Mouse (Mus musculus): ENCODE measurements around the gene Ecsit.

Gene Ecsit

GRCm38 (mm10) chr9:22051161-22051957, 33.9 kb downstream of the Ecsit start:
- no peak for DNase-seq (ENCODE audit: low read depth, low spot score)

GRCm38 (mm10) chr9:22050351-22050889, 34.8 kb downstream of the Ecsit start:
- no peak for DNase-seq (ENCODE audit: low read depth, low spot score)

- no peak for DNase-seq (ENCODE audit: low read depth, low spot score)
Observed at GRCm38 (mm10) chr9:22049721-22050270, 35.4 kb downstream of the Ecsit start.

- DNase-seq (ENCODE audit: low read depth, low spot score), result no peak
Observed at GRCm38 (mm10) chr9:22049315-22049714, 35.9 kb downstream of the Ecsit start.

GRCm38 (mm10) chr9:22047329-22047728, 37.9 kb downstream of the Ecsit start:
- DNase-seq (ENCODE audit: low read depth, low spot score), result no peak

- no peak for DNase-seq (ENCODE audit: low read depth, low spot score)
Observed at GRCm38 (mm10) chr9:22041832-22042231, 43.4 kb downstream of the Ecsit start.

GRCm38 (mm10) chr9:22037826-22038225, 47.4 kb downstream of the Ecsit start:
- no peak for DNase-seq (ENCODE audit: low read depth, low spot score)

- DNase-seq (ENCODE audit: low read depth, low spot score), result no peak
Observed at GRCm38 (mm10) chr9:22035300-22036044, 49.8 kb downstream of the Ecsit start.

GRCm38 (mm10) chr9:22030386-22030785, 54.9 kb downstream of the Ecsit start:
- DNase-seq (ENCODE audit: low read depth, low spot score), result no peak

GRCm38 (mm10) chr9:22028467-22028866, 56.8 kb downstream of the Ecsit start:
- no peak for DNase-seq (ENCODE audit: low read depth, low spot score)

GRCm38 (mm10) chr9:22024592-22024991, 60.6 kb downstream of the Ecsit start:
- DNase-seq (ENCODE audit: low read depth, low spot score), result no peak

All from retina, postnatal 7 days (tissue).